Mouse (Mus musculus) skeletal muscle tissue, postnatal 0 days (tissue): ENCODE measurements around the gene Gm20837. TPM values are rescaled to one million over a fixed set of nuclear protein-coding genes. Genes with fewer than 3 reads are reported as not detected.

Experiments used
- polyA plus RNA-seq: library from polyadenylated mRNA; unstranded; fragments of >200 nt; fragmentation: Nextera tagmentation; extraction: Ambion mirVana; gene quantifications from 2 replicates; pipeline ENCODE4 v1.2.1, GENCODE M21; 2015

The Gm20837 gene
- not detected in 2 replicates for polyA plus RNA-seq

DNA sequence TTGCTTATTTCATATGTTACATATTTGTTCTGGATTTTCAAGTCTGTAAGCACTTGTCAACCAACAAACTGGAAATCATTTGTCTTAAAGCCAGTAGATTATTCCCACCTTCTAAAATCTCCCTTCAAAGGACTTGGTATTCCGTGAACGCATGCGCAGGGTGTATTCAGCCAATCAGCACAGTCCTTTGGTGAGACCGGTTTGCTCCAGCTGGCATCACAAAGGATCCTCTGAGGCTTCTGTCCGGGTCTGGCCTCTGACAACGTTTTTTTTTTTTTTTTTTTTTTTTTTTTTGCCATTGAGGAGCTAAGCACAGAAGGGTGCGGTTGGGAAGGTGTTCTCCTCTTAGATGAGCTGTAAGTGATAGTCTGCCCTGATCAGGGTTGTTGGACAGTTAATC lies at the start of gene Gm20837:
Gene Gm20837, plus strand, starts transcription at position 301 of the 400 bp plus-strand sequence.

